Mouse (Mus musculus): ENCODE measurements around the gene Acot2.

DNA sequence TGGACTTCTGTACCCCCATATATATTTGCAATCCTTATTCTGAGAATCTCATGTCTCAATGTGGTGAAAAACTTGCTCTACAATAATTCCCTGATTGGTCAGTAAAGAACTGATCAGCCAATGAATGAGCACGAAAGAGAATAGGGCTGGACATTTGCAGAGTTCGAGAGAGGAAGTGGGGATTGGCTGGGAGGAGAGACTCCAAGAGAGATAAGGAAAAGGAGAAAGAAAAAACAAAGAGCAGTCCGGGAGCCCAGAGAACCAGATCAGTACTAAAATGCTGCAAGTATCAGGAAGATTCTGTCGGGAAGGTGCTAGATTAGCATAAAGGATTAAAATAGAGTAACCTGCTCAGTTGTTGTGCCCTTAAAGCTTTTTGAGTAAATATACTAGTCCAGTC, 38.6 kb upstream of the Acot2 start:
- TF ChIP-seq POLR2A (IDR thresholded peaks at IDR 0.05; ENCODE audit: insufficient read length, low read depth) (no peak), TCF12 (IDR thresholded peaks at IDR 0.05; ENCODE audit: insufficient read depth, poor library complexity, severe bottlenecking) (no peak), USF1 (IDR thresholded peaks at IDR 0.05; ENCODE audit: low read depth) (no peak)

Data from myocyte (in vitro differentiated cells).